Mouse (Mus musculus) adrenal gland, adult 2 months (tissue): ENCODE results near the gene Mapk11. TPM values are rescaled to one million over a fixed set of nuclear protein-coding genes. Genes with fewer than 3 reads are reported as not detected.

ENCODE experiments used
- DNase-seq: peaks from one replicate; pipeline ENCODE4 v3.0.0; 2021
- polyA plus RNA-seq: library from polyadenylated mRNA; depleted of rRNA; stranded (reverse); fragments of >200 nt; gene quantifications from 2 replicates; pipeline ENCODE4 v1.2.3, GENCODE M21; 2012
- total RNA-seq, 2 experiments: library from RNA; stranded (reverse); gene quantifications; 2 replicates each; pipeline ENCODE4 v1.2.3; 2021

Gene Mapk11
- total and polyA plus RNA-seq, 3 experiments = 2.5 to 4.1 (median 3.6) TPM

- peak; percentile 71 for DNase-seq
These were observed 8.7 kb downstream of the Mapk11 start, which contains the start of gene Mapk12 for GRCm38 (mm10) chr15:89140659-89141252. Gene Mapk12, minus strand, starts transcription at chr15:89140703.

GRCm38 (mm10) chr15:89140048-89140658 is 9.3 kb downstream of the Mapk11 start:
- peak; percentile 51 for DNase-seq

- no peak for DNase-seq
These were observed 10.9 kb downstream of the Mapk11 start for GRCm38 (mm10) chr15:89138531-89138930.

- no peak for DNase-seq
These were observed 11.4 kb downstream of the Mapk11 start for GRCm38 (mm10) chr15:89138046-89138405.

- DNase-seq = no peak
These were observed 11.9 kb downstream of the Mapk11 start for GRCm38 (mm10) chr15:89137378-89138045.

GRCm38 (mm10) chr15:89136461-89137155 is 12.8 kb downstream of the Mapk11 start:
- DNase-seq = no peak

- DNase-seq = no peak
These were observed 18.1 kb downstream of the Mapk11 start for GRCm38 (mm10) chr15:89131316-89131715.

- DNase-seq = no peak
These were observed 19.2 kb downstream of the Mapk11 start for GRCm38 (mm10) chr15:89130245-89130644.

- peak; percentile 88 for DNase-seq
These were observed 20.8 kb downstream of the Mapk11 start, which contains the start of gene Hdac10 for GRCm38 (mm10) chr15:89128382-89129350. Gene Hdac10, minus strand, starts transcription at chr15:89128700.

GRCm38 (mm10) chr15:89127364-89127940 is 22.0 kb downstream of the Mapk11 start:
- DNase-seq = no peak

- no peak for DNase-seq
These were observed 22.8 kb downstream of the Mapk11 start for GRCm38 (mm10) chr15:89126622-89127021.

- DNase-seq = no peak
These were observed 24.1 kb downstream of the Mapk11 start for GRCm38 (mm10) chr15:89125351-89125750.

- no peak for DNase-seq
These were observed 25.1 kb downstream of the Mapk11 start for GRCm38 (mm10) chr15:89124312-89124711.

- no peak for DNase-seq
These were observed 25.8 kb downstream of the Mapk11 start for GRCm38 (mm10) chr15:89123595-89123994.

- peak; percentile 96 for DNase-seq
These were observed 26.6 kb downstream of the Mapk11 start, which contains the start of gene Tubgcp6 for GRCm38 (mm10) chr15:89122649-89123366. Gene Tubgcp6, minus strand, starts transcription at chr15:89123112.

GRCm38 (mm10) chr15:89118007-89118406 is 31.4 kb downstream of the Mapk11 start:
- DNase-seq = no peak

- DNase-seq = peak; percentile 80
These were observed 39.3 kb downstream of the Mapk11 start for GRCm38 (mm10) chr15:89110147-89110546.

- DNase-seq = no peak
These were observed 42.5 kb downstream of the Mapk11 start for GRCm38 (mm10) chr15:89106976-89107375.

- DNase-seq = no peak
These were observed 43.4 kb downstream of the Mapk11 start for GRCm38 (mm10) chr15:89106073-89106472.

GRCm38 (mm10) chr15:89104425-89104824 is 45.0 kb downstream of the Mapk11 start:
- no peak for DNase-seq
